Mouse (Mus musculus): ENCODE measurements around the gene Scel. TPM values are rescaled to one million over a fixed set of nuclear protein-coding genes. Genes with fewer than 3 reads are reported as not detected.
A peak's percentile ranks its signal among the peaks of the same experiment; 100 is the strongest.

The Scel gene
- polyA plus RNA-seq, 1 experiment from 2014 or later, result 66.6 TPM

DNA sequence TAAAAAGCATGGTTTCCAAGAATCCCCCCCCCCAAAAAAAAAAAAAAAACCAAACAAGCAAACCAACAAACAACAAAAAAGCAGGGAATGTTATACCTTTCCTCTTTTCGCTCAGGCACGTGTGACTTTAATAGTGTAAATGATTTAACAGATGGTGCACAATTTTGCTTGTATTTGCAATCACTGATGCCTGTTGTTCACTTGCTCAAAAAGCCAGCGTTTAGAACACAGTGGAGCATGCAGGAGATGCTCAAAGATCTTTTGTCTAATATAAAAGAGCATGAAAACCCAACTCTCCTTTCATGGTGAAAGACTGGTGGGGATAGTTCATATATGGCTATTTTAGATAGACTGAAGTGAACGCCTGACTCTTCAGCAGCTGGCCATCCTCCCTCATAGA, 136.2 kb downstream of the Scel start:
- in situ Hi-C loops (cut with MboI; ENCODE audit: low pct_unique_long_range_greater_than_20kb), result no loop called here
- peaks cover 10% of the 10 kb centered on the region for H3K27me3 ChIP-seq
- no peak for ATAC-seq
- no peak for TF ChIP-seq CTCF (IDR thresholded peaks at IDR 0.05)
- ChIA-PET POLR2A (no interaction called here), CTCF (no interaction called here)
- no peak for DNase-seq (ENCODE audit: low read depth, low spot score)

DNA sequence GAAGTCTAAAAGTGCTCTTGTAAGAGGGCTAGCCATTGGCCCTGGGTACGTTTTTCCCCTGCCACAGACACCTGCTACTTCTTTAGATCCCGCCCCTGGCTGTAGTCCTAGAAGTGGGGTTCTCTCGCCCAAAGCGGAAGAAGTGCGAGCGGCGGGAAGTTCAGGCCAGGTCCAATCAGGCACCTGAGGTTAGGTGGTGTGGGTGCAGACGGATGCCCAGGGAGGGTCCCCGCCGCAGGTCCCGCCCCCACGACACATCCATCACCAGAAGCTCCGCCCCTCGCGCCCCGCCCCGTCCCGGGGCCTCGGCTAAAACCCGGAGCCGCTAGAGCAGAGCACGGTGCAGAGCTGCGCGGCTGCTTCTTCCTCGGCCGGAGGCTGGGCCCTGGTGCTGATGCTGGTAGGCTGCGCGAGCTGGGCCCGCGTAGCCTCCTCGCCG, 136.8 kb downstream of the Scel start, which contains the start of gene Slain1:
Slain1 (plus strand) TSS at position 333 of the 439 bp plus-strand sequence.
- H3K27me3 ChIP-seq, result peaks cover 10% of the 10 kb centered on the region
- ATAC-seq, result peak; percentile 95
- ChIA-PET POLR2A (no interaction called here), CTCF (interaction anchor here (1.2 kb wide), 1 partner anchor 18 kb away, joined by 3 read pairs; no protein-coding TSS in a partner anchor)
- no peak for TF ChIP-seq CTCF (IDR thresholded peaks at IDR 0.05)
- in situ Hi-C loops (cut with MboI; ENCODE audit: low pct_unique_long_range_greater_than_20kb), result no loop called here
- DNase-seq (ENCODE audit: low read depth, low spot score), result no peak

DNA sequence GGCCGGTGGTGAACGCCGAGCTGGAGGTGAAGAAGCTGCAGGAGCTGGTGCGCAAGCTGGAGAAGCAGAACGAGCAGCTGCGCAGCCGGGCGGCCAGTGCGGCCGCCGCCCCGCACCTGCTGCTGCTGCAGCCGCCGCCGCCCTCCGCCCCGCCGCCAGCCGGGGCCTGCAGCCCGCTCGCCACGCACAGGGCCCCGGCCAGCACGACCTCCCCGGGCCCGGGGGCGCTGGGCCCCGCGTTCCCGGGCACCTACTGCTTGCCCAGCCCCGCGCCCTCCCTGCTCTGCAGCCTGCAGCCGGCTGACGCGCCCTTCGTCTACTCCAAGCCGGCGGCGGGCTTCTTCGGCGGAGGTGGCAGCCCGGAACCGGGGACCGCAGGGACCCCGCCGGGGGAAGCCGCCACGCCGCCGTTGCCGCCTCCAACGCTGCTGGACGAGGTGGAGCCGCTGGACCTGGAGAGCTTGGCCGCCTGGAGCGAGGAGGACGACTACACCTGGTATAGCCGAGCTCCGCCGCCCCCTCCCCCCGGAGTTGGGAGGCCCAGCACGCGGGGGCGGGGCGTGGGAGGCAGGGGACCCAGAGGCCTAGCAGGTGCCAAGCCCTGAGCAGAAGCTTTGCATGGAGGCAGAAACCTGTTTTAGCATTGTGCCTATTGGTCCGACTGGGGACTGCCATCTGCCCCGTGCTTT, 137.4 kb downstream of the Scel start:
- TF ChIP-seq CTCF (IDR thresholded peaks at IDR 0.05), result no peak
- in situ Hi-C loops (cut with MboI; ENCODE audit: low pct_unique_long_range_greater_than_20kb), result no loop called here
- ATAC-seq, result peak; percentile 70
- no peak for DNase-seq (ENCODE audit: low read depth, low spot score)
- POLR2A ChIA-PET, result no interaction called here
- peaks cover 9% of the 10 kb centered on the region for H3K27me3 ChIP-seq
- CTCF ChIA-PET, result interaction anchor here (1.2 kb wide), 1 partner anchor 17 kb away, joined by 3 read pairs; no protein-coding TSS in a partner anchor

DNA sequence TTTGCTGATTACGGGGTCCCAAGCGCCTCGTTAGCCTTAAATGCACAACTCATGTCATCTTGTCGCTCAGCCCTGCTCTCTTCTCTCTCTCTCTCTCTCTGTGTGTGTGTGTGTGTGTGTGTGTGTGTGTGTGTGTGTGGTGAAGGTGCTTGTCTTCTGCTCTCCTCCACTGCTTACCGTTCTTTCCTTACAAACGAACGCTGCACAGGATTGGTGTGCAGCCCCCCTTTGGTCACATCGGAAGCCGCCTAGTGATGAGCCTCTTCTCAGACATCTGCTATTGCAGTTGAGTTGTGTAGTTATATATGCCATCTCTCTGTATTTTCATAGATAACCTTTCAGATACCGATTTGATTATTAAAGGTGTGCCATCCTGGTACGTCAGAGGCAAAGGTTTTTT, 138.0 kb downstream of the Scel start:
- no peak for TF ChIP-seq CTCF (IDR thresholded peaks at IDR 0.05)
- no peak for ATAC-seq
- in situ Hi-C loops (cut with MboI; ENCODE audit: low pct_unique_long_range_greater_than_20kb), result no loop called here
- CTCF ChIA-PET, result interaction anchor here (1.2 kb wide), 1 partner anchor 17 kb away, joined by 3 read pairs; no protein-coding TSS in a partner anchor
- no peak for DNase-seq (ENCODE audit: low read depth, low spot score)
- POLR2A ChIA-PET, result no interaction called here
- peaks cover 7% of the 10 kb centered on the region for H3K27me3 ChIP-seq

DNA sequence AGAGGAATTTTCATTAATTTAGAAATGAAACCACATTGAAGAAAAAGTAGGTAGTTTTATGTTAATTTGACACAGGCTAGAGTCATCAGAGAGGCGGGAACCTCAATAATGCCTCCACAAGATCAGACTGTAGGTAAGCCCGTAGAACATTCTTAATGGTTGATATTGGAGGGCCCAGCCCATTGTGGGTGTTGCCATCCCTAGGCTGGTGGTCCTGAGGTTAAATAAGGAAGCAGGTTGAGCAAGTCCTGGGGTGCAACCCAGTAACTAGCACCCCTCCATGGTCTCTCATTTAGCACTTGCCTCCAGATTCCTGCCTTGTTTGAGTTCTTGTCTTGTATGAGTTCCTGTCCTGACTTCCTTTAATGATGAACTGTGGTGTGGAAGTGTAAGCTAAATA, 138.4 kb downstream of the Scel start:
- ChIA-PET POLR2A (no interaction called here), CTCF (no interaction called here)
- DNase-seq (ENCODE audit: low read depth, low spot score) (no peak), ATAC-seq (no peak)
- in situ Hi-C loops (cut with MboI; ENCODE audit: low pct_unique_long_range_greater_than_20kb), result no loop called here
- TF ChIP-seq CTCF (IDR thresholded peaks at IDR 0.05), result no peak
- H3K27me3 ChIP-seq, result peaks cover 7% of the 10 kb centered on the region

DNA sequence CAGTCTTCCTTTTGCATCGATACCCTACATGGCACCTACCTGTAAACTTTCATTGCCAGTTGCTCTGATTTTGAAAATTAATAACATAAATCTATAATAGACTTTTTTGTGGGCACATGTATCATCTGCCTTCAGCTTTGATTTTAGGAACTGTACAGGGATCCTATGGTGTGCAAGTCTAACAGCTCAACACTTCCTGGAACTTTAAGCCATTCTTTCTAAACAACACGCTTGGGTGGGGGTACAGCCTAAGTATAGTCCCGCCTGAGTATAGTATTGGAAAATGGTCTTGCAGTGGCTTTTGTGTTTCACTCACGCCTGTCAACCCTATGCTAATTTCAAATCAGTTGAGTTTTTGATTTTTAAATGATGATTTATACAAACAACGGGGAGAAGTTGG, 139.4 kb downstream of the Scel start:
- in situ Hi-C loops (cut with MboI; ENCODE audit: low pct_unique_long_range_greater_than_20kb), result no loop called here
- POLR2A ChIA-PET, result no interaction called here
- CTCF ChIA-PET, result no interaction called here
- TF ChIP-seq CTCF (IDR thresholded peaks at IDR 0.05), result no peak
- DNase-seq (ENCODE audit: low read depth, low spot score) (no peak), ATAC-seq (no peak)
- H3K27me3 ChIP-seq, result peaks cover 7% of the 10 kb centered on the region

DNA sequence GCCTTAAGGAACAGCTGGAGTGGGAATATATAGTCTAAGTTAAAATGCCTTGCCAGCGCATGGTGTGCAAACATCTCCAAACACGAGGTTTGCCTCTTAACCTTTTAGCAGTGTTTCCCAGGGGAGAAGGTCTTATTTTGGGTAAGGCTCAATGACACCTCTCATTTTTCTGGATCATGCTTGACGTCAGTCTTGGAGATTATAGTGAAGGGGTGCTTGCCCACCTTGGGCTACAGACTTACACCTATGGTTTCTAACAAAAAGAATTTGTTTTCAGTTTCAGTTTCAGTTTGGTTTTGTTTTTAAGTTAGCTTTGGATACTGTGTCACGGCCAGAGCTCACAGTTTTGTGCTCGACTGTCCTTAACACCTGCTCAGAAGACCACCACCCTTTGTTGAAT, 140.7 kb downstream of the Scel start:
- in situ Hi-C loops (cut with MboI; ENCODE audit: low pct_unique_long_range_greater_than_20kb), result no loop called here
- ATAC-seq (no peak), DNase-seq (ENCODE audit: low read depth, low spot score) (no peak)
- no peak for TF ChIP-seq CTCF (IDR thresholded peaks at IDR 0.05)
- H3K27me3 ChIP-seq, result no peaks in the 10 kb centered on the region
- POLR2A ChIA-PET, result no interaction called here
- CTCF ChIA-PET, result no interaction called here

DNA sequence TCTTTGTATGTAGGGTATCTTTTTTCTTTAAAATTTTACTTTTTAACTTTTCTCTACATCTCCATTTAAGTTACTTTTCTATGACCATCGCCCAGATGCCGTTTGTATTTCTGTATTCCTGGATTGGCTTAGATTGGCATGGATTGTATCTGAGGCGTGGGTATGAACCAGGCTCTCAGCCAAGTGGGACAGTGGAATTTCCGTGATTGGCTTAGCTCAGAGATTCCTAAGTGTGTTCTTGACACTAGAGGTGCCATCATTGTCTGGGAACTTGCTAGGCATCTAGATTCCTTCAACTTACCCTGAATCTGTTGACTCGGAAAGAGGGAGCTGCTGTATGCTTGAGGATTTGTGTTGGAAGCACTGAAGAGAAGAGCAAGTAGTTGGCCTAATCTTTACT, 142.3 kb downstream of the Scel start:
- peak; percentile 24 for ATAC-seq
- ChIA-PET POLR2A (no interaction called here), CTCF (interaction anchor here (0.7 kb wide), 1 partner anchor 12 kb away, joined by 4 read pairs; no protein-coding TSS in a partner anchor)
- TF ChIP-seq CTCF (IDR thresholded peaks at IDR 0.05), result no peak
- no peaks in the 10 kb centered on the region for H3K27me3 ChIP-seq
- no peak for DNase-seq (ENCODE audit: low read depth, low spot score)
- in situ Hi-C loops (cut with MboI; ENCODE audit: low pct_unique_long_range_greater_than_20kb), result no loop called here

DNA sequence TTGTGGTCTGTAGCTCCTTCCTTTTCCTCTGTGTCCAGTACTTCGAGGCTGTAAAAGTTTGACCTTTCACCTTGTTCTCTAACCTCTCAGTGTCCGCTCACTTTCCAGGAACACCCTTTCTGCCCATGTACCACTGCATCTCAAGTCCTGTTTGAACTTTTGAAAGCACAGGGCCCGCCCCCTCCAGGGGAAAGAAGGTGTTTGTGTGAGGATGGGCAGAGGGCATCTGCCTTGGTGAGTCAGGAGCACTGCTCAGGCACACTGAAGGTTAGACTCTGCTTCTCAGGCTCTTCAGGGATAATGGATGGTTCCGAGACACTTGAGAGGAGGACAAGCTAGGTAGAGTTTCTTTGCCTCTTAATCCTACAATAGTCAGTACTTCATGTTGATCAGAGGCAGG, 144.7 kb downstream of the Scel start:
- ChIA-PET CTCF (interaction anchor here (2.2 kb wide), 1 partner anchor 10 kb away, joined by 5 read pairs; no protein-coding TSS in a partner anchor), POLR2A (no interaction called here)
- DNase-seq (ENCODE audit: low read depth, low spot score) (no peak), ATAC-seq (no peak)
- no peaks in the 10 kb centered on the region for H3K27me3 ChIP-seq
- no peak for TF ChIP-seq CTCF (IDR thresholded peaks at IDR 0.05)
- in situ Hi-C loops (cut with MboI; ENCODE audit: low pct_unique_long_range_greater_than_20kb), result no loop called here

Other genes with a start within 250 kb of the Scel start
- 29.0 TPM for gene Mycbp2, start 166.5 kb upstream of the Scel start, polyA plus RNA-seq (2021)
- 6.4 TPM for gene Slain1, start 136.9 kb downstream of the Scel start, polyA plus RNA-seq (2021)

All from Patski (cell line).